Mouse (Mus musculus): Measurements from ENCODE around the gene Kif1bp. TPM values are rescaled to one million over a fixed set of nuclear protein-coding genes. Genes with fewer than 3 reads are reported as not detected.

The Kif1bp gene
- total RNA-seq, 2 experiments from 2014 or later: 140 to 143 TPM

DNA sequence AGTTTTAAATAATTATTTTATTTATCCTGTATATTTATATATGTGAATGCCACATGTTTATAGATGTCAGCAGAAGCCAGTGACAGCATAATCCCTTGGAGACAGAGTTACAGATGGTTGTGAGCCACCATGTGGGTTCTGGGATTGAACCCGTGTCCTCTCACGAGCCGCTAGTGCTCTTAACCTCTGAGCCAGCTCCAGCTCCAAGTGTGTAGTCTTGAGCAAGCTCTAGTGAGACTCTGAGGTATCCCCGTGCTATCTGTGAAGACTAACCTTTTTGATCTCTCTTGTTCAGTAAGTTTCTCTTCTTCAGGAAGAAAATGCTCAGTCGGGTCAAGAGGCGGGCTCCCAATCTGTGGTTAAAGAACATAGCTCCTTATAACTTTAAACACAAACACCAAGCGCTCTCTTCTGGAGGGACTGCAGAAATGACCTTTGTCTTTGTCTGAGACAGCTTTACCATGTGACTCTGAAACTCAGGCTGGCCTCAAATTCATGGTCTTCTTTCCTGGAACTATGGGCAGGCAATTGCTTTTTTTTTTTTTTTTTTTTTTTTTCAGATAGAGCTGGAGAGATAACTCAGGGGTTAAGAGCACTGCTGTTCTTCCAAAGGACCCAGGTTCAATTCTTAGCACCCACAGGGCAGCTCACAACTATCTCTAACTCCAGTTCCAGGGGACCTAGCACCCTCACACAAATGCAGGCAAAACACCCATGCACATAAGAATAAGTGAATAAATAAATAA, 8.0 kb downstream of the Kif1bp start:
- intact Hi-C loops (cut with DNase I): no loop called here
- DNase-seq (ENCODE audit: extremely low spot score in 1 of 2, low spot score in 2 of 2): no peak

DNA sequence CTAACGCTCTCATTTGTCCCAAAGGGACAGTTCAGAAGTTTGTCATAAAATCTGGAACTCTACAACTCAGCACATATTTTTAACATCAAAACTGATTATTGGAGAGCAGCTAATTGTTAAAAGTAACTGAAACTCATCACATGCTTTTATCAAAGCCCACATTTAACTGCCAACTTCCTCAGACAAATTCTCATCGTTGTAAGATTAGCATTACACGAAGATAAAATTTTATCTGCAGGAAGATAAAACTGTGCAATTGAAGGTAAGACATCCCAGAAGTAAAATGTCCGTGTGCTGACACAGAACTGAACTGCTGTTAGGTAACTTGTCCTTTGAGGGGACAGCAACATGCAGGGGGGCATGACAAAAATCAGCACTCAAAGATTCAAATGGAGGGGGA, 9.4 kb downstream of the Kif1bp start:
- intact Hi-C loops (cut with DNase I): no loop called here
- no peak for DNase-seq (ENCODE audit: extremely low spot score in 1 of 2, low spot score in 2 of 2)

DNA sequence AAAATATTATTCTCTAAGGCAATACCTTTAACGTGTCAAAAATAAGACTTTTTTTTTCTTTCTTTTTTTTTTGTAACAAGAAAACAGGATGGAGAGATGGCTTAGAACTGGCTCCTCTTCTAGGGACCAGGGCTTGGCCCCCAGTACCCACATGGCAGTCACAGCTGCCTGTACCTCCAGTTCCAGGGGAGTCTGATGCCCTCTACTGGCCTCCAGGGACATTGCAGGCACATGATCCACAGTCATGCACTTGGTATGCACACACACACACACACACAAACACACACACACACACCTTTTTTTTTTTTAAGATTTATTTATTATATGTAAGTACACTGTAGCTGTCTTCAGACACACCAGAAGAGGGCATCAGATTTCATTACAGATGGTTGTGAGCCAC, 20.5 kb downstream of the Kif1bp start:
- intact Hi-C loops (cut with DNase I): no loop called here

DNA sequence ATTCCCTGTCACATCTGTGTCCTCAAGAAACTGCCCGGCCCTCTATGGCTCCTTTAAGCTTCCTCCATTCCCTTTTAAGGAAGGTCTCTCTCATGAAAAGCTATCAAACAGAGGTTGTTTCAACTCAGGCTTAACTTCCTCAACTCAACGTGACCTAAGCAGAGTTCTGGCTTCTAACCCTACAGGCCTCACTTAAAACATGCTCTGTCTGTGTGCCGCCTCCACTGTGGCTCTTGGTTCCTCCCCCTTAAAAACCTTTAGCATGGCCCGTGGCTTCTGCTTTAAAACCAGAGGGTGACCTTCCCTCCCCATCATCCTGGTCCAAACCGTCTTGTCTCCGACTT, 21.7 kb downstream of the Kif1bp start:
- intact Hi-C loops (cut with DNase I): no loop called here
- DNase-seq (ENCODE audit: extremely low spot score in 1 of 2, low spot score in 2 of 2): no peak

More for the DNA sequence above, 20.5 kb downstream of the Kif1bp start:
- no peak for DNase-seq (ENCODE audit: extremely low spot score in 1 of 2, low spot score in 2 of 2)

DNA sequence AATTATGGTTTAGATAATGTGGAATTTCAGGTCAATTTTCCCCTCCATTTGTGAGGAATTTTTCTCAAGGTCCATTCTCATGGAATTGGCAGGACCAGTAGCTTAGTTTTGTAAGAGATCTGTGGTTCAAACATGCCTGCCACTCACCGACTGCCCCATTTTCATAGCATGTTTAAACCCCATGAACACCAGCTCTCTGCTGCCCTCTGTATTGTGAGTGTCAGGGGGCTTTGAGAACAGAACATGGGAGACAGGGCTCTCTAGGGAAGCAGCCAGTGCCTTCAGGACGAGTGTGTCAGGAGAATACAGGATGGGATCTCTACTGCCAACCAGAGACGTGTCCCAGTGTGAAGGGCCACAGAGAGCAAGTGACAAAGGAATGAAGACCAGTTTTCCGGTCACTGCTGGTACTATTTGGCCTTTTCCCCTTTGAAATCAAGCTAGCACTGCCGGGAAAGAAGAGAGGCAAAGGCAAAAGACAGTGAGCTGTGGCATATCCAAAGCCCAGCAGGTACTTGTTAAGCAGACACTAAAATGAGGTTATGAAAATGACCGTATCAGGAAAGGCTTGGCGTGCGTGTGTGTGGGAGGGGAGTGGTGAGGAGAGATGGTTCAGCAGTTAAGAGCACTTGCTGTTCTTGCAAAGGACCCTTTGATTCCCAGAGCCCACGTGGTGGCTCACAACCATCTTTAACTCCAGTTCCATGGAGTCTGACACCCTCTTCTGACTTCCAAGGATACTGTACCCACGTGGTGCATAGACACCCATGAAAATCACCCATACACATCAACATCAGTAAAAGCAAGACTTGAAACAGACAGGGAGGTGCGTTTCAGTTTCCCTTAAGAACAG, 22.3 kb downstream of the Kif1bp start:
- intact Hi-C loops (cut with DNase I): no loop called here
- DNase-seq (ENCODE audit: extremely low spot score in 1 of 2, low spot score in 2 of 2): no peak

DNA sequence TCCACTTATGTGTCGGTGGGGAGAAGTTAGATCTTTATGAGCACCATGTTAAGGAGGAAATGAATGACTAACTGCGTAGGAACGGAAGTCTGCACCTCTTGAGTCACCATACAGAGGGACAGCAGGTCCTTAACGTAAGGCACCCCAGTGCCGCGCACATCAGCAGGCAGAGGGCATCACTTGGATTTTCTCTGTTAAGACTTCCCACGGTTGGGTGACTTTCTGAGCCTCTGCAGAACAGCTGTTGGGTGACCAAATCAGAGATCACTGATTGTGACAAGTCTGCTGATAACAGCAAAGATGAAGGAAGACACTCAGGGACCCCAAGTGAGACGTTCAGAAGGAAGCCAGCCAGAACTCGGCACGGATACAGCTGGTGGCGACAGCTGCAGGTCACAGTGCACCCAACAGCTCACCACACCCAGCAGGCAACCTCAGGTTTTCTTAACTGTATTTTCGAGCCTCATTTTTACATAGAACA, 24.6 kb downstream of the Kif1bp start:
- intact Hi-C loops (cut with DNase I): no loop called here
- DNase-seq (ENCODE audit: extremely low spot score in 1 of 2, low spot score in 2 of 2): no peak

DNA sequence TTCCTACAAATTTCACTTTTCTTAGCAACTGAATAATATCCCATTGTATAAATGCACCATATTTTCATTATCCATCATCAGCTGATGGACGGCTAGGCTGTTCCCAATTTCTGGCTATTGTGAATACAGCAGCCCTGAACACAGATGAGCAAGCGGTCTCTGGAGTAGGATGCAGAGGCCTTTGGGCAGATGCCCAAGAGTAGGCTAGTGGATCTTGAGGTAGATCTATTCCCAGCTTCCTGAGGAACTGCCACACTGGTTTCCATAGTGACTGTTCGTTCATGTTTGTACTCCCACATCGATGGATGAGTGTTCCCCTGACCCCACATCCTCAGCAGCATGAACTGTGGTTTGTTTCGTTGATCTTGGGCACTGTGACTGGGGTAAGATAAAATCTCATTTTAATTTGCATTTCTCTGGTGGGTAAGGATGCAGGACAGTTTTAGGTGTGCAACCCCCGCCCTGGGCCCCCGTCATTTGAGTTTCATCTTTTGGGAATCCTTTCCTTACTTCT, 27.4 kb downstream of the Kif1bp start:
- no peak for DNase-seq (ENCODE audit: extremely low spot score in 1 of 2, low spot score in 2 of 2)
- intact Hi-C loops (cut with DNase I): no loop called here

DNA sequence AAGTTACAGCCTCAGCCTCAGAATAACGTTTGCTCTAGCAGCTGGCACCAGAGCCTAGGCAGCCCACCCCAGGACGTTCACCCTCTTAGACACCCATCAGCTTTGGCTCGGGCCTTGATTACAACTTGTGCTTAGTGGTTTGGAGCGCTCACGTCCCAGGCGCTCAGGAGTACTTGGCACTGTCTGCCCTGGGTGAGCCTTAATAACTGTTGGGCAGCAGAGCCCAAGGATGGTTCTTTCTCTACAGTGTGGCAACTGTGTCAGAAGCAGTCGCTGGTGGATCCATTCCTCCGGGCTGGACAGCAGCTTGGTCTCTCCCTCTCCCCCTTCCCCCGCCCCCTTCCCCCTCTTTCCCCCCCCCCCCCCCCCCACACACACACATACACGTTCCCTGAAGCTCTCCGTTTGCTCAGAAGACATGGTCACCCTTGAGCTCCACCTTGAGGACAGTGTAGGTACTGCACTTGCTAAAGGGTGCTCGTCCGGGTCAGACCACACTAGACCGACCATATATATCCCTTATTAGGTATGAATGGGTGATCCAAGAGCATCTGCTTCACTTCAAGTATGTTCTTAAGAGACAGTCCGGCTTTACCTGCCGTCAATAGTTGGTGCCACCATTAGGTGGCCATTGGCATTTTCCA, 28.6 kb downstream of the Kif1bp start:
- intact Hi-C loops (cut with DNase I): no loop called here

DNA sequence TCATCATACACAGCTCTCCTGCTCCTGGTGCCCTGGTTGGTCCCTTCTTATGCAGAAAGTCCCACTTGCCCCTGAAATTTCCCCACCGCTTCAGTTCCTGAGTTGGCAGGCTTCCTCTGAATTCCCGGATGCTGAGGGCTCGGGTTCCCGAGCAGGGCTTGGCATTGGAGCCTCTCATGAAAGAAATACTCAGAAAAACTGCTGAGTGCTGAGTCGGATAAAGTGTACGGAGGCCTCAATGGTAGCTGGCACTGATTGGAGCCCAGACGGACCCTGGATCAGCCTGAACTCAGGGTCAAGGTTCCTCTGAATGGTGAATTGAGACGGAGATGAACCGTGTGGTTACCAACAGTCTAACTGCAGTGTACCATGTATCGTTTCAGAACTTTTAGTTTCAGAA, 31.8 kb downstream of the Kif1bp start:
- no peak for DNase-seq (ENCODE audit: extremely low spot score in 1 of 2, low spot score in 2 of 2)
- intact Hi-C loops (cut with DNase I): no loop called here

More for the DNA sequence above, 28.6 kb downstream of the Kif1bp start:
- DNase-seq (ENCODE audit: extremely low spot score in 1 of 2, low spot score in 2 of 2): peak; percentile 27 to 63

DNA sequence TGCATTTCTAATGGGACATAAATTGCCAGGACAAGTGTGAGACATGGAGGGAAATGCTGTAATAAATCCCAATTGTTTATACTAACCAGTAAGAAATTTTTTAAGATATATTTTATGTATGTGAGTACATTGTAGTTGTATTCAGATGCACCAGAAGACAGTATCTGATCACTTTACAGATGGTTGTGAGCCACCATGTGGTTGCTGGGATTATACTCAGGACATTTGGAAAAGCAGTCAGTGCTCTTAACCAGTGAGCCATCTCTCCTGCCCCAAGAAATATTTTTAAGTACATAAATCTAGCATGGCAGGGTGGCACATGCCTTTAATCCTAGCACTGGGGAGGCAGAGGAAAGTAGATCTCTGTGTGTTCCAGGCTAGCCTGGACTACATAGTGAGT, 32.5 kb downstream of the Kif1bp start:
- DNase-seq (ENCODE audit: extremely low spot score in 1 of 2, low spot score in 2 of 2): no peak
- intact Hi-C loops (cut with DNase I): loop anchor here (2.0 kb wide), 1 partner anchor 45 kb away; no protein-coding TSS in a partner anchor

DNA sequence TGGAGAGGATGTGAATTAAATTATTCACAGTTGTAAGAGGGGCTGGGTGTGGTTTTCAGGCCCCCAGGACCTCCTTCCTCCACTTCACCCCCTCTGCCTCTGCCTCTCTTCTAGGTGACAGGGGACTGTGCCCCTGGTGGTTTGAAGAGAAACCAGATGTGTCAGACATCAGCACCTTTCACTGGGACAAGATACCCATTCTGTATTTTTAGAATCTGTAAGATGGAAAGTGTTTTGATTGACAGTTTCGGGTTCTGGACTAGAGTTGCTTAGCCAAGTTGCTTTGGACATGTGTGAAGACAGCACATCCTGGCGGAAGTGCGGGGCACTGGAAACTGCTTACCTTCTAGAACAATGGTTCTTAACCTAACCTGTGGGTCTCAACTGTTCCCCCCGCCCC, 33.9 kb downstream of the Kif1bp start:
- intact Hi-C loops (cut with DNase I): loop anchor here (2.0 kb wide), 1 partner anchor 44 kb away; no protein-coding TSS in a partner anchor
- DNase-seq (ENCODE audit: extremely low spot score in 1 of 2, low spot score in 2 of 2): no peak

DNA sequence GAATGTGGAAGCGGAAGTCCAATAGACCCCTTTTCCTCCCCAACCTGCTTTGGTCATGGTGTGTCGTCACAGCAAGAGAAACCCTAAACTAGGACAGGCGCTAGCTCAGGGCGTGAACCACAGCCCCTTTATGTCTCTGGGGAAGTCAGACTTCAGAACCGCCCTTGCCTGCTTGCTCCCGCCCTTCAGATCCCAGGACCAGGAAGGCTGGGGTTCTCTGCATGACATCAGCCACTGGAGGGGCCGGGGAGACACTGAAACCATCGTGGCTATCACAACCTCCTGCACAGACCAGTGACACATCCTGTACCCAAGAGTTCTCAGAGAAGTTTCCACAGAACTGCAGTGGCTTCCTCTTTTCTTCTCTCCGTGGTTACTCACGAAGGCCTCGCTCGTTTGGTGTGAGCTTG, 34.9 kb downstream of the Kif1bp start:
- DNase-seq (ENCODE audit: extremely low spot score in 1 of 2, low spot score in 2 of 2): peak in 1 of 2 experiments; percentile 34

DNA sequence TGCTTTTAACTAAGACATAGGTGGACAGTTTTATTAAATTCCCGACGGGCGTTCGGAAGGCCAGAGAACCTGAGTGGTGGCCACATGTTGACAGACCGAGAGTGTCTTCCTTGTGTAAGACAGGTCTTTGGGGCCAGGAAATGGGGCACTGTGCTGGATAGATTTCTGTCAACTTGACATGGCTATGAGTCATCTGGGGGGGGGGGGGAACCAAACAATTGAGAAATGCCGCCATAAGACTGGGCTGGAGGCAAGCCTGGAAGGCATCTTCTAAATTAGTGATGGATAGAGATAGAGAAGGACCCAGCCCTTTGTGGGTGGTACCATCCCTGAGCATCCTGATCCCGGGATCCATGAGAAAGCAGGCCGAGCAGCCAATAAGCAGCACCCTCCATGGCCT, 35.3 kb downstream of the Kif1bp start:
- intact Hi-C loops (cut with DNase I): no loop called here
- no peak for DNase-seq (ENCODE audit: extremely low spot score in 1 of 2, low spot score in 2 of 2)

More for the DNA sequence above, 34.9 kb downstream of the Kif1bp start:
- intact Hi-C loops (cut with DNase I): no loop called here

DNA sequence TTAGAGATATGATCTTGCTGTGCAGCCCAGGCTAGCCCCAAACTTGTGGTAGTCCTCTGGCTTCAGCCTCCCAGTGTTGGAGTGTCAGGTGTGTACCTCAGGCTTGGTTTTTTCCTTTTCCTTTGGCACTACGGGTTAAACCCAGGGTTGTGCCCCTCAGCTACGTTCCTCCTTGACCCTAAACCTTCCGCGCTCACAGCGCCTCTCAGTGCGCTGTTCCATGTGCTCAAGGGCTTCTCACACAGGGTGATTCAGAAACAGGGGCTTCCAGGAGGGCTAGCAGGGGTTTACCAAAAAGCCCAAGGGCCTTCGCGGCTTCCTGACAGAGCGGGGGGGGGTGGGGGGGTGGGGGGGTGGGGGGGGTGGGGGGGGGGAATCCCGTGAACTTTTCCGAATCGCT, 35.8 kb downstream of the Kif1bp start:
- DNase-seq (ENCODE audit: extremely low spot score in 1 of 2, low spot score in 2 of 2): no peak
- intact Hi-C loops (cut with DNase I): no loop called here

DNA sequence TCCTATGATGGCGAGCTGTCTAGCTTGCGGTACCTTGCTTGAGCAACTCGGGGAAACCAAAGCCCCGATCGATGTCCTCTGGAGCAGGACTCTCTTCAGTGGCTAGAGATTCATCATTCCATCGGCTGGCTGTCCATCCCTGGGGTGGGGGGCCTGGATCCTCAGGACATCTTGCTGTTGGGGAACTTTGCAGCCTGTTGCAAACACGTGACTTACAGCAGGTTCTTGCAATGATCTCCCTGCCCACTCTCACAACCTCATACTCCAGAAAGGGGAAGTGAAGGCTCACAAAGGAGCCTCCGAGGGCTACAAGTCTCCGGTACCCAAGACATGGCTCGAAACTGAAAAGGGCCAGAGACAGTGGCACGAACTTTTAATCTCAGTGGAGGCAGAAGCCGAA, 36.8 kb downstream of the Kif1bp start:
- intact Hi-C loops (cut with DNase I): no loop called here
- no peak for DNase-seq (ENCODE audit: extremely low spot score in 1 of 2, low spot score in 2 of 2)

DNA sequence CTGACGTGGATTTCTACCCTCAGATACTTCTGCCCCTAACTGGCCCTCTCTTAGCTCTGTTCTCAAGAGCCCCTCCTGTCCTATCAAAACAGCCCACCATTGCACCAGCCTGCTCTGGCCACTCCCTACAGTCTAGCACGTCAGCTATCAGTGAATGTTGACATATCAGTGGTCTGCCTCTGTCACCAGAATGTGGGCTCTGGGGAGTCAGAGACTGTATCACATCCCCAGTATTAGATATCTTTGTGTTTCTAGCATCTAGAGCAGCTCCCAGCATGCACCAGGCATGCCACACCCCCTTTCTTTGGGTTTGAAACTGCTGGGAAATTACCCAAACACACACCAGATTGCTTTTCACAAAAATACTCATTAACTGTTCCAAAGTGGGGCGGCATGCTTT, 37.5 kb downstream of the Kif1bp start:
- no peak for DNase-seq (ENCODE audit: extremely low spot score in 1 of 2, low spot score in 2 of 2)
- intact Hi-C loops (cut with DNase I): no loop called here

DNA sequence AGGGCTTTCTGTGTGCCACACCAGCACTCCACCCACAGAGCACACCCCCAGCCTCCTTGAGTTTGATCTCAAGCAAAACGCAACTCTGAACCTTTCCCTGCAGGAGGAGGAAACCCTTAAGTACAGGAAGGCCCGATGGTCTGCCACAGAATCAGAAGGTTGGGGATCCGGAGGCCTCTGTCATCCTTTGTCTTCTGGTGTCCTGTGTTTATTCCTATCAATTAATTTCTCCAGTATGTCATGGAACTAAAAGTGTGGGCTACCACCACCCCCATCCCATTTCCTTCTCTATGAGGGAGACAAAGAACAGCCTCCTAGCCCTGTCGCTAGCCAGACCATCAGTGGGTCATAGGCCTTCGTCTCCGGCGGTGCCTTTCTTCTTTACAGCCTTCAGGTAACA, 43.7 kb downstream of the Kif1bp start:
- no peak for DNase-seq (ENCODE audit: extremely low spot score in 1 of 2, low spot score in 2 of 2)
- intact Hi-C loops (cut with DNase I): no loop called here

DNA sequence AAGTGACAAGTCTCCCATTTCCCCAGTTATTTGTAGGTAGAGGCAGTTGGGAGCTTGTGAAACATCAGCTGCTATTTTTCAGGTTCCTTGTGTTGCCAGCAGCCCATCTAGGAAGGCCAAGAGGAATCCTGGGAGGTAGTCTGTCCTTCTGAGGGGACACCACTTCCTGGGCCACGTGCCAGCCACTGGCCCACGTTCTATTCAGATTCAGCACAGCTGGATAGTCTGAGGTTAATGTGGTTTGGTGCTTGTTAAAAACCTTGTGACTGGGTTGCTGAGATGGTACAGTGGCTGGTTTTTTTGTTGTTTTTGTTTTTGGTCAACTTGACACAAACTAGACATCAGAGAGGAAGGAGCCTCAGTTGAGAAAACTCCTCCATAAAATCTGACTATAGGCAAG, 45.4 kb downstream of the Kif1bp start:
- intact Hi-C loops (cut with DNase I): no loop called here
- no peak for DNase-seq (ENCODE audit: extremely low spot score in 1 of 2, low spot score in 2 of 2)

DNA sequence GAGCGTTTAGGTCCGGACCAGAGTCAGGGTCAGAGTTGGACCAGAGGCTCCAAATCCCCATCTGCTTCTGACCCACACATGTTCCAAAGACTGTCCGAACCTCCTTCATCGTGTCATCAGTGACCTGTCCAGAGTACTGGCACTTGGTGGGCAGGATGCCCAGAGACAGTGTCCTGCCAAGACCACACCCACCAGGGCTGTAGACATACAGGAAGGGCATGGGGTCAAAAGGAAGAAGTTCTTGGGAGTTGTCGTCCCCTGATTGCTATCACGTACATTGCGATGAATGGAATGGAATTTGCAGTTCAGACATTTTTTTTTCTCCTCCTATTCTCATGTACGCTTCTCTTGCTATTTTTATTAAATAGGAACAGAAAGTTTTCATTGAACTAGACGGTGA, 48.1 kb downstream of the Kif1bp start:
- intact Hi-C loops (cut with DNase I): no loop called here
- peak in 1 of 2 experiments; percentile 54 for DNase-seq (ENCODE audit: extremely low spot score in 1 of 2, low spot score in 2 of 2)
